Mouse (Mus musculus): Measurements from ENCODE around the gene Taf7l.

Gene Taf7l

DNA sequence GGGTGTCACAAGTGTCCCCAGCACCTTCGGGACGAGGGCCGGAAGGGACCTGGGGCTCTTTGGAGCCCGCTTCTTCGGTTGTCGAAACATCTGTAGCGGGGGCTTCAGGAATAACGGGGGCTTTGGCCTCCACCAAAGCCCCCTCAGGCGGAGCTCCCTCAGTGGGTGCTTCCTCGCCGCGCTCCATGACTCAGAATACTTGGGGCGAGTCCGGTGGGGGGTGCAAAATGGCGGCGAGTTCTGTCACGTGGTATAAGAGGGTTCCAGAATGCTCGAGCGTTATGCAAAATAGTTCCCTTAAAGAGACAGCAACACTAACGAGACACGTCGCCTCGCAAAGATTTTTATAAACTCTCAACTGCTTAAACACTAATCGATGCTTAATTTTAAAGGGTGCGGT is at the start of gene Taf7l:
Gene Taf7l, minus strand, starts transcription at position 201 of the 400 bp plus-strand sequence.
- DNase-seq (ENCODE audit: extremely low read depth, insufficient read length, low spot score), result no peak

DNA sequence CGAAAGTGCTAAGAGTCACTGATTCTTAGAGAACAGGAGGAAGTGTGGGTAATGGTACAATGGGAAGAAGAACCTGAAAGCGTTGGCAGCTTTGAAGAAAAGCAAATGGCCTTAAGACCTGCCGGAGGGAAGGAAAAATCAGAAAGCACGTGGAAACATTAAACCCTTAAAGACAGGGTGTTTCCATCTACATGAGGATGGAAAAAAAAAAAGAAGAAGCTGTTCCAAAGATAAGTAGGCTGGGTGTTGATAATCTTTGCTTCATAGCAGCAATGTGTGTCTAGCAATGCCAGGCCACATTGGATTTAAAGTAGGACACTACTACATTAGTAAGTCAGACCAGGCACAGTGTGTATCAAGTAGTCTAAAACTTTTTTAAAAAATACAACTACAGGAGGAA is 49.0 kb upstream of the Taf7l start:
- DNase-seq (ENCODE audit: extremely low read depth, insufficient read length, low spot score), result no peak

DNA sequence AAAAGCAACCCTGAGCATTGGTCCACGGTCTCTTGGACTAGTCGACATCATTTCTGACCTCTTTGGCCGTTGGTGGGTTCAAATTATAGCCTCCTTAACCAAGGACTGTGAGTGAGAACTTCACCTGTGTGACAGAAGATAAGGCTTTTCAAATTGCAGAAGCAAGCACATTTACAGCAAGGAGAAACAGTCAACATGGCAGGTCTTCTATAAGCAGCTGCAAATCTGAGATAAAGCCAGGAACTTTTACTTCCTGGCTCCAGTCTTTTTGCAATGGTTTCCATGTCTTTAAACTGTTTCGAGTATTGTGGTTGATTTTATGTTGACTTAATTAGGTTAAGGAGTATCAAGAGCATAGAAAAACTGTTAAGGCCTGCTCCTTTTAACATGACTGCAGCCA is 47.5 kb upstream of the Taf7l start:
- DNase-seq (ENCODE audit: extremely low read depth, insufficient read length, low spot score), result no peak

DNA sequence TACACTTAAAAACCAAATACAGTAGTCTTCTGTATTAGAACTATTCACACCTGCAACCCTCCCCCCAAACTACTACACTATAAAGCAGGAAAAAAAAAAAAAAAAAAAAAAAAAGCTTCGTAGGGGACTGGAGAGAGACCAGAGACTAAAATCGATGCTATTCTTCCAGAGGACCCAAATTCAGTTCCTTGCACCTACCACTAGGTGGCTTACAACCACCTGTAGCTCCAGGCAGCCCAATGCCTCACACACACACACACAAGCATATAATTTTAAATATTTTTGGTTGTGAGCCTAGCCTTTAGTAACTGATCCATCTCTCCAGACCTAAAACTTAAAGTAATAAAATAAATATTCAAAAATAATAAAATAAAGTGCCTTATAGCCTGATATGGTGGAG is 33.2 kb upstream of the Taf7l start:
- no peak for DNase-seq (ENCODE audit: extremely low read depth, insufficient read length, low spot score)

DNA sequence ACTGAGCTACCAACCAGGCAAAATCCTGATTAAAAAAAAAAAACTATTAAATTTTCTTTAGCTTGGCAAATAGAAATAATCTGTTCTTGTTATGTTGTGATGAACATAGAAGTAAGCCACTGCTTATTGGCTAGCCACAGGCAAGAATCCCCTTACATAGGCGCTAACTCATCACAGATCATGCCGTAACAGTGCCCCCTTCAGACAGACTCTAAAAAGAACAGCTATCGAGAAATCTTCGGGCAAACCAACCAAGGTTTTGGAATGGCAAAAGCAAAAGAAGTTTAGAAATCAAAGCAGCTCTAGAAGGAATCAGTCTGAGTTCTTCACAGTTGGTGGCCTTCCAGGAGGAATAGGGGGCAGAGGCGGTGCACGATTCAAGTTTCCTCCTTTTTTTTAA is 31.7 kb upstream of the Taf7l start:
- no peak for DNase-seq (ENCODE audit: extremely low read depth, insufficient read length, low spot score)

DNA sequence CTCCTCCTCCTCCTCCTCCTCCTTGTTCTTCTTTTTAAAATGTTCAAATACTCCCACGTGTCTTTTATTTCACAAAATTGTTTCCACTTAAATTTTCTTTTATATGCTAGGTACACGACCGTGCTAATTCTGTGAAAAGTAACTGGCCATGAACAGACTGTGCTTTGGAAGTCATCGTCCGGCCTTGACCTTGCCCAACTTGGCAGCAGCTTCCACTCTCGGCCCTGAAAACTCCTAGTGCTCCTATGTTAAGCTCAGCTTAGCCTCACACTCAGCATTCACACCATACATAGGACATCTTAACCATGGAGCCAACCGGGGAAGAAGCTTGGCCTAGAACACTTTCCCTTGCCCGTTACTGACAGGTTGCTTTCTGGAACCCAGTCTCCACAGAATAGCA is 24.4 kb upstream of the Taf7l start:
- DNase-seq (ENCODE audit: extremely low read depth, insufficient read length, low spot score), result no peak

DNA sequence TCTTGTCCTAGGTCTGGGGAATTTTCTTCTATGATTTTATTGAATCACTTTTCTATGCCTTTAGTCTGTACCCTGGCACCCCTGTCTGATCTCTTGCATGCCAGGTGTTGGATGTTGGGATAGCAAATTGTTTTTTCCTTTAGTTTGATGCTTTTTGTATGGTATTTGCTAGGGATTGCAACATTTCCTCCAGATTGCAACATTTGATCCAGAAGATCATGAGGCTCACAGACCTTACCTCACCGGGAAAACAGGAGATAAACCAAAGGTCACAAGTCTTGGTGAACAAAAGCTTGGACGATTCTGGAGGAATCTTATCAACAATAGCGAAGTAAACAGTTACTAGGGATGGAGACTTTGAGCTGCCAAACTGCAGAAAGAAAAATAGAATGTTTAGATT is 5.4 kb upstream of the Taf7l start:
- DNase-seq (ENCODE audit: extremely low read depth, insufficient read length, low spot score), result no peak

DNA sequence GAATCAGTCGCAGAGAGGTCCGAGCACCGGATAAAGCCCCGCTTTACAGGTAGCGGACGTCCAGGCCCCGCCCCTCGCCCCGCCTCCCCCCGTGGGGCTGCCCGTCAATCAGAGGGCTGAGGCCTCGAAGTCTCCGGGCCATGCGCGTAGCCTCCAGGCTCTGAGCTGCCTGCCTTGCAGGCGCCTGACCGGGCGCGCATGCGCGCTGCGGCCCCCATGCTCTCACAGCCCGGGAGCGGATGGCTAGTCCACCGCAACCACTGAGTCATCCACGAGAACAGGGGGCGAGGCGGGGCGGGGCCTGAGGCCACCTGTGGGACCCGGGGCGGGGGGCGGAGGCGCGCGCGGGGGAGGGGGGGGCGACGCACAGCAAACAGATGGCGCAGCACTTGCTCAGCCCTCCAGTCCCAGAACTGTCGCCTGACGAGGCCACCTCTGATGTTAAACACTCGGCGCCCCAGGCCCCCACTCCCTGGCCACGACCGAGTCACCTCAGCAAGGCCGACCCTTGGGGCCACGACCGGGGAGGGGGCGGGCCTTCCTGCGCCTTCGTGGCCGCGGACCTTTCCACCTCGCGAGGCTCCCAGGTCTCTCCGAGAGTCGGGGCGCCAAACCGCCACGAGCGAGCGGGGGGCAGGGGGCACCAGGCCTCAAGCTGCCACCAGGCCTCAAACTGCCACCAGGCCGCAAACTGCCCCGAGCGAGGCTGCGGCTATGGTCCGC is 1.1 kb downstream of the Taf7l start:
- DNase-seq (ENCODE audit: extremely low read depth, insufficient read length, low spot score), result no peak

DNA sequence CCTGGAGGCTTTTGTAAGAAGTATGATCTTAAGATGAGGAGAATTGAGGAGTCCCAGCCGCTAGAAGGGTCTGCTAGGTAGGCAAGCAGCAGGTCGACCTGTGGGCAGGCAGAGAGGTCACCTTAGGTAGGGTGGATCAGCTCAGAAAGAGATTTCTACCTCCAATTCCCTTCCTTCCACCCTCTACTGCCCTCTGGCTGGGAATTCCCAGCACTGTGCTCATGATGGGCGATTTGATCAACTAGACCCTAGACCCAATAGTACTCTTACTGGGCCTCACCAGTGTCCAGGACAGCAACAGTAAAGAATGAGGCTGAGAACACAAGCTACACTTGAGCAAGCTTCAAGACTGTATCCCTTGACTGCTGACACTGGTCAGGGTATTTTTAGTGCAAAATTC is 49.0 kb downstream of the Taf7l start:
- DNase-seq (ENCODE audit: extremely low read depth, insufficient read length, low spot score), result no peak

DNA sequence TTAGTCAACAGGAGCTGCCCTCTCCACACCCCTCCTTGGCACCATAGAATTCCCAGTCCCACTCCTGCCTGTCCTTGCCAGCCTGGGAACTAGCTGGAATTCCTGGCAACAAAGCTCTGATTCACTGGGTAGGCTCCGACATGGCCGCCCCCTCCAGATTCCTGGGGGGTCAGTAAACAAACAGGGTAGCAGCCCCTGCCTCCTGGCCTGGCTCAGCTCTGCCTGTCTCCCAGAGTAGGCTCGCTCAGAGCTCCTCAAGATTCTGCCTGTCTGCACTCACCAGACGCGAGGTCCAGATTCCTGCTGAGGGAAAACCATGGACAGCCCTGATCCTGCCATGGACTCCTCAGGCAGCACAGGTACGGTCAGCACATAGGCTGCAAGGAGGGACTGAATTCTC is 49.5 kb downstream of the Taf7l start:
- DNase-seq (ENCODE audit: extremely low read depth, insufficient read length, low spot score), result no peak

DNA sequence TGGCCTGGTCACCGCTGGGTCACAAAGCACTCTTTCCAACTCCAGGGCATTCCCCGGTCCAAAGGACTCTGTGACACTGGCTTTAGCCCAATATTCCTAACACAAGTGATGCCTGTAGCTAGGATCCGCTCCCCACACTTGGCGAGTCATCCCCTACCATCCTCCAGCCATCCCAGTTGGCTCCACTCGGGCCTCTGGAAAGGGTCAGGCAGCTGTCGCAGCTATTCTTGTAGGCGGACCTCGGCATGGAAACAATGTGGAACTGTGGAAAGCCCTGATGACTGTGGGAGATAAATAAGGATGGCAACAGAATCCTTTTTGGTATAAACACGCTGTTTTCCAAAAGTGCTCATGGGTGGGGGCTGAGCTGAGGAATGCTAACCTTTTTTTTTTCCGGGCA is 50.5 kb downstream of the Taf7l start:
- DNase-seq (ENCODE audit: extremely low read depth, insufficient read length, low spot score), result no peak

DNA sequence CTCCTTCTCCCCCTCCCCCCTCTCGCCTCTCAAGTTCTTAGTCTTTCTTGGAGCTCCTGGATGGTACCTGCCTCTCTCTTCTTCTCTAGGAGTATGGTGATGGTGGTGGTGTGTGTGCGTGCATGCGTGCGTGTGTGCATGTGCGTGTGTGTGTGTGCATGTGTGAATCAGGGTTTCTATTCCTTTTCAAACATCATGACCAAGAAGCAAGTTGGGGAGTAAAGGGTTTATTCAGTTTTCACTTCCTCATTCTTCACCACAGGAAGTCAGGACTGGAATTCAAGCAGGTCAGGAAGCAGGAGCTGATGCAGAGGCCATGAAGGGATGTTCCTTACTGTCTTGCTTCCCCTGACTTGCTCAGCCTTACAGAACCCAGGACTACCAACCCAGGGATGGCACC is 52.0 kb downstream of the Taf7l start:
- no peak for DNase-seq (ENCODE audit: extremely low read depth, insufficient read length, low spot score)

DNA sequence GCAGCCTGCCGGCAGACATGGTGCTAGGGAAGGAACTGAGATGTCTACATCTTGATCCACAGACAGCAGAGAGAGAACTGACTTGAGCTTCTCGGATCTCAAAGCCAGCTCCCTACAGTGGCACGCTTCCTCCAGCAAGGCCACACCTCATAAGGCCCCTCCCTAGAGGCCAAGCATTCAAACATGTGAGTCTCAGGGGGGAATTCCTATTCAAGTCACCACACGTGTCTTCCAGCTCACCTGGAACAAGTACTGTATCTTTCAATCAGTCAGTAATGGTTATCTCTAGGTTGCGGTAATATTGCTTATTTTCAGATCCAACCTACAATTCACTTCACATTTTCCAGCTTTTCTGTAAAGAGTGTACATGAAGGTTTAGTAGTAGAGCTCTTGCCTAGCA is 56.2 kb downstream of the Taf7l start:
- DNase-seq (ENCODE audit: extremely low read depth, insufficient read length, low spot score), result no peak

DNA sequence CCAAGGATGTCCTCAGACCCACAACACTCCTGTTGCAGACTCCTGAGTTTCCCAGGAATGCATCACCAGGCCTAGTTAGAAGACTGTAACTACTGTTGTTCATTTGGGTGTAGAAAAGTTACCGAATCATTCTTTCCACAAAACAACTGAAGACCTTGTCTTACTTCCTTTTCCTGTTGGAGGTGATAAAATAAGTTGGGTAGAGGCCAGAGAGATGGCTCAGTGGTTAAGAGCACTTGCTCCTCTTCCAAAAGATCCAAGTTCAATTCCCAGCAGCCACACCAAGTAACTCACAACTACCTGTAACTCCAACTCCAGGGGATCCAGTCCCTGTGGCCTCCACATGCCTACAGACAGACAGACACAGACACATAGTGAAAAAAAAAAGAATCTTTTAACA is 64.2 kb downstream of the Taf7l start:
- DNase-seq (ENCODE audit: extremely low read depth, insufficient read length, low spot score), result no peak
